Mouse (Mus musculus) neural tube, embryonic 15.5 days (tissue): ENCODE data around the gene Krt35. TPM values are rescaled to one million over a fixed set of nuclear protein-coding genes. Genes with fewer than 3 reads are reported as not detected.

ENCODE experiments used
- ATAC-seq: fragments of 200-750 bp; cut with Nextera tagmentation; 2 replicates; pipeline ENCODE4 v1.8.0; 2017; ENCODE audit warnings: mild to moderate bottlenecking, moderate TSS enrichment, moderate library complexity; ENCODE audit not compliant: low FRiP score
- H3K27ac ChIP-seq: fragments of 300-500 bp; sonication (generic); replicated peaks from 2 replicates; pipeline ENCODE4 v1.5.1; 2015; ENCODE audit warnings: mild to moderate bottlenecking, inconsistent platforms
- H3K27me3 ChIP-seq: fragments of 300-500 bp; sonication (generic); replicated peaks from 2 replicates; pipeline ENCODE4 v1.6.1; 2015; ENCODE audit warnings: inconsistent platforms
- H3K36me3 ChIP-seq: fragments of 300-500 bp; sonication (generic); 2 replicates; pipeline ENCODE4 v1.6.1; 2015; ENCODE audit warnings: inconsistent platforms
- H3K4me1 ChIP-seq: fragments of 300-500 bp; sonication (generic); 2 replicates; pipeline ENCODE4 v1.6.1; 2015; ENCODE audit warnings: inconsistent platforms
- H3K4me2 ChIP-seq: fragments of 300-500 bp; sonication (generic); 2 replicates; pipeline ENCODE4 v1.6.1; 2015; ENCODE audit warnings: inconsistent platforms, mild to moderate bottlenecking, moderate library complexity
- H3K4me3 ChIP-seq: fragments of 300-500 bp; sonication (generic); replicated peaks from 2 replicates; pipeline ENCODE4 v1.5.1; 2015; ENCODE audit warnings: mild to moderate bottlenecking, inconsistent platforms
- H3K9ac ChIP-seq: fragments of 300-500 bp; sonication (generic); replicated peaks from 2 replicates; pipeline ENCODE4 v1.6.1; 2015; ENCODE audit warnings: mild to moderate bottlenecking, inconsistent platforms
- H3K9me3 ChIP-seq: fragments of 300-500 bp; sonication (generic); replicated peaks from 2 replicates; pipeline ENCODE4 v1.6.1; 2016; ENCODE audit warnings: inconsistent platforms
- WGBS: fragments of 180-500 bp; shearing (Covaris S2); methylation state at CpG from one replicate; pipeline ENCODE4 v1.1.7; 2015; ENCODE audit warnings: mixed read lengths; 5-methylcytosine and 5-hydroxymethylcytosine counted together
- polyA plus RNA-seq: library from polyadenylated mRNA; unstranded; fragments of >200 nt; fragmentation: Nextera tagmentation; extraction: Ambion mirVana; gene quantifications from 2 replicates; pipeline ENCODE4 v1.2.1, GENCODE M21; 2015

Gene Krt35
- 0.09 TPM in 1 of 2 replicates, not detected in the other for polyA plus RNA-seq

DNA sequence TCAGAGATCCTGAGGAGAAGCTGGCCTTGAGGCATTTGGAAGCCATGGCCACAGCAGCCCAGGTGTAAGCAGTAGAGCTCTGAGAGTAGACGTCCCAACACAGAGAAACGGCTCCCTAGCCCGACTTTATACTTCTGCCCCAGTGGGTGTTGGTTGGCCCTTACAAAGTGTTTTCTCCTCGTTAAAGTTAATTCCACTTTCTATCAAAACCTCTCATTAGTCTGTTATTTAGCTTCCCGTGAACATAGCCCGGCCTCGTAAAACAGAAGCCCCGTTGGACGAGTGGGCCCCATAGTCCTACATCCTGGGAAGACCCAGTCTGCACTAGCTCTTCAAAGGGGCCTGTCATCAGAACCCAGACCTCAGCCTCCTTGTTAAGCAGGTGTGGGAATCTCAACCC lies at the start of gene Krt35:
Gene Krt35, minus strand, starts transcription at position 101 of the 400 bp plus-strand sequence.
- no peak within 1 kb of the TSS for H3K9ac ChIP-seq
- H3K4me2 ChIP-seq, result no peak within 1 kb of the TSS
- no peak within 1 kb of the TSS for H3K4me3 ChIP-seq
- H3K27ac ChIP-seq, result no peak within 1 kb of the TSS
- no peaks in the 10 kb centered on the region for H3K9me3 ChIP-seq
- H3K4me1 ChIP-seq, result 0 out of 2 replicates have a peak, but pooled peaks cover 3% of the 10 kb centered on the region
- ATAC-seq, result no peak
- no peaks in the 10 kb centered on the region for H3K27me3 ChIP-seq
- H3K36me3 ChIP-seq, result no peaks in the 10 kb centered on the region
- WGBS, result 77% methylated on average over 9 of the region's 9 CpGs

DNA sequence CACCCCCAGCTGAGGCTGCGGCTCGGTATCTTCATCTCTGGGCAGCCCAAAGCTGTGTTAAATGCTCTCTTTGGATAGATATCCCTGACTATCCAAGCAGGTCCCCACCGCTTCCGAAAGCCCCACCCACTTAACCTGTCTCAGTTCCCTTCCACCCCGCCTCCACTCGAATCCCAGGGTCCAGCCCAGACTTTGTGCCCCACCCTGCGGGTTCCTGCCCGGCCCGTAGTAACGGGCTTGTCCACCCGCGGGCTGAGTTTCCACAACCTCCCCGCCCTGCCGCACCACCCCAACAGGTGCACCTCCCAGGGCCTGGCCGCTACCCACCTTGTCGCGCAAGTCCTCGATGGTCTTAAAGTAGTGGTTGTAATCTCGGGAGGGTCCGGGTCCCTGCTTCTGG lies 49.1 kb upstream of the Krt35 start:
- Histone ChIP-seq H3K4me2 (peak overlapping the region; percentile 55), H3K36me3 (no peaks in the 10 kb centered on the region), H3K9ac (no peak overlapping the region), H3K4me1 (peaks cover 12% of the 10 kb centered on the region), H3K4me3 (peak overlapping the region; percentile 30), H3K9me3 (no peaks in the 10 kb centered on the region), H3K27me3 (peaks cover 34% of the 10 kb centered on the region), H3K27ac (no peak overlapping the region)
- 2% methylated on average over 20 of the region's 20 CpGs for WGBS
- ATAC-seq, result no peak

DNA sequence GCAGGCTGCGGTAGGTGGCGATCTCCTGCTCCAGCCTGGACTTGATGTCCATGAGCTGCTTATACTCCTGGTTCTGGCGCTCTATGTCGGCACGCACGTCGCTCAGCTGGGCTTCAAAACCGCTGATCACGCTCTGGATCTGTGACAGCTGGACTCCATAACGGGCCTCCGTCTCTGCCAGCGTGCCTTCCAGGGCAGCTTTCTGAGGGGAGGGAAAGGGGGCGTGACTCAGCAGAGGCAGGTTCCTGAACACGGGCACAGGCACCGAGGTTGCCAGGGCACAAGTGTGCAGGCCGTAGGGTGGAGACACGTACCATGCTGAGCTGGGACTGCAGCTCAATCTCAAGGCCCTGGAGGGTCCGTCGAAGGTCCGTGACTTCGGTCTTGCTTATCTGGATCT lies 44.9 kb upstream of the Krt35 start:
- ATAC-seq, result no peak
- Histone ChIP-seq H3K36me3 (no peaks in the 10 kb centered on the region), H3K27me3 (peaks cover 23% of the 10 kb centered on the region), H3K9me3 (no peaks in the 10 kb centered on the region), H3K27ac (no peak overlapping the region), H3K4me1 (peaks cover 18% of the 10 kb centered on the region), H3K4me3 (no peak overlapping the region), H3K4me2 (no peak overlapping the region), H3K9ac (no peak overlapping the region)
- 79% methylated on average over 21 of the region's 21 CpGs for WGBS

DNA sequence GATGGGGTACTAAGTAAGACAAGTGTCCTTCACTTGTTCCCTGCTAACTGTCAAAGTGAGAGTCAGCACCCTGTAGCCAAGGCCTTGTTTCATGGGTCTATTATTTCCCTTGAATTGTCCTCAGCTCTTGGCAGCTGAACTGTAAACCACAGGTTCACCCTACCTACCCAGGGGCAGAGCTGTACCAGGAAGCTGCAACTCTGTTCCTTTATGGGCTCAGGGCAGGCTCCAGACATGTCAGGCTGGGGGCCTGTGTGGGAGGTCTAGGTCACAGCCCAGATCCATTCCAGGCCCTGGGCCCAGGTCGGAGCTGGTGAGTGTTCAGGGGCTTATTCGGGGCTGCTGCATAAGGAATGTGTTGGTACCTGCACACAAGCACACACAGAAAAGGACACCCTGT lies 43.4 kb upstream of the Krt35 start:
- H3K9me3 ChIP-seq, result no peaks in the 10 kb centered on the region
- H3K4me2 ChIP-seq, result no peak overlapping the region
- ATAC-seq, result no peak
- peaks cover 7% of the 10 kb centered on the region for H3K27me3 ChIP-seq
- no peak overlapping the region for H3K9ac ChIP-seq
- H3K4me1 ChIP-seq, result peaks cover 7% of the 10 kb centered on the region
- 85% methylated on average over 2 of the region's 2 CpGs for WGBS
- no peaks in the 10 kb centered on the region for H3K36me3 ChIP-seq
- H3K27ac ChIP-seq, result no peak overlapping the region
- H3K4me3 ChIP-seq, result no peak overlapping the region

DNA sequence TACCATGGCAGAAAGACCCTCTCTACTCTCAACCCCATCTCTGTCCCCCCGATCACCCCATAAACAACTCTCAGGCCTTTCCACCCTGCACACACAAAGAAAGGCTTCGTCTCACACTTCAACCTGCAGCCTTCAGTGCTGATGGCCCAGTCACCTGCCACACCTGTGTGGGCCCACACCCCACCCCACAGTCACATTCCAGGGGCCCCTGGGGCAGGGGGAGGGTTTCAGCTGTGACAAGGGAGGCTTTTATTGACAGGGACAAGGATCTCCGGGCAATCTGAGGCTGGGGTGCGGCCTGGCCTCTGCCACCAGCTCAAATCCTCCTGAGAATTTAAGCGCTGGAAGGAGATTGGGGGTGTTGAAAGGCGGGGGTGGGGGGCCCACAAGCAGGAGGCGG lies 42.8 kb upstream of the Krt35 start:
- Histone ChIP-seq H3K9ac (no peak overlapping the region), H3K9me3 (no peaks in the 10 kb centered on the region), H3K4me1 (peaks cover 7% of the 10 kb centered on the region), H3K4me3 (no peak overlapping the region), H3K27ac (no peak overlapping the region), H3K4me2 (no peak overlapping the region), H3K36me3 (no peaks in the 10 kb centered on the region), H3K27me3 (peaks cover 1% of the 10 kb centered on the region)
- ATAC-seq, result no peak
- 50% methylated on average over 7 of the region's 7 CpGs for WGBS

DNA sequence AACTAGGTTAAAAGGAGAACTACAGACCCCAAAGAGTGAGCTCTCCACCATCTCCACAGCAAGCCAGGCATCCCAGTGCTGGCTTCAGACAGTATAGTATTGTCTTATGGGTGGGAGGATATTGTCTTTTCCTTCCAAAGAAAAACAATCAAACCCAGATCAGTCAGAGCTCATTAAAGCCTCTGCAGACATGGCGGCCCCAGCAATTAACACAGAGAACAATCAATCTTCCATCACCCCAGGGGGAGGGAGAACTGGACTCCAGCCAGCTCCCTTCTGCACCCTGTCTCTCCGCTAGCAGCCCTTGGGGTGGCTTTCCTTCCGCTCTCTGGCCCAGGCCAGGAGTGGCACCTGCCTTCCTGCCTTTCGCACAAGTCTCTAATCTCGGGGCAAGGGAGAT lies 41.7 kb upstream of the Krt35 start:
- no peak overlapping the region for H3K4me3 ChIP-seq
- H3K4me2 ChIP-seq, result no peak overlapping the region
- H3K36me3 ChIP-seq, result no peaks in the 10 kb centered on the region
- no peaks in the 10 kb centered on the region for H3K9me3 ChIP-seq
- WGBS, result 23% methylated on average over 5 of the region's 5 CpGs
- H3K27ac ChIP-seq, result no peak overlapping the region
- H3K9ac ChIP-seq, result no peak overlapping the region
- no peaks in the 10 kb centered on the region for H3K27me3 ChIP-seq
- H3K4me1 ChIP-seq, result peaks cover 7% of the 10 kb centered on the region
- ATAC-seq, result no peak

DNA sequence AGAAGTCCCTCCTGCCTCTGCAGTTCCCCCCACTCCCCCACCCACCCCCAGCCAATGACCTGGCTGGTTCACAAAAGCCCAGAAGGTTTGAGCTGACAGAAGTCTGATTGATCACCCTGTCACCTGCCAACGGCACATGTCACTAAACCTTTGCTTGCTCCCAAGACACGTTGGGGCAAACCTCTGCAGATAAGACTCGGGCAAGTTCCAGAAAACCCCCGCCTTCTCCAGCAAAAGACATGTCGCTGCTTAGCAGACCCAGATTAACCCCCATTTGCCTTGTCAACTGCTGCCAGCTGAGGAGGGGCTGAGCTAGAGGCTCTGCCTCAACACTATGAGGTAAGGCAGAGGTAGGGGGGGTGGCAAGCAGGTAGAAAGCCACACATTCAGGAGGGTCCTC lies 40.5 kb upstream of the Krt35 start:
- H3K4me3 ChIP-seq, result no peak overlapping the region
- H3K9ac ChIP-seq, result no peak overlapping the region
- H3K9me3 ChIP-seq, result no peaks in the 10 kb centered on the region
- no peak for ATAC-seq
- H3K4me1 ChIP-seq, result peaks cover 7% of the 10 kb centered on the region
- H3K4me2 ChIP-seq, result no peak overlapping the region
- WGBS, result 40% methylated on average over 5 of the region's 5 CpGs
- no peaks in the 10 kb centered on the region for H3K36me3 ChIP-seq
- no peaks in the 10 kb centered on the region for H3K27me3 ChIP-seq
- no peak overlapping the region for H3K27ac ChIP-seq

DNA sequence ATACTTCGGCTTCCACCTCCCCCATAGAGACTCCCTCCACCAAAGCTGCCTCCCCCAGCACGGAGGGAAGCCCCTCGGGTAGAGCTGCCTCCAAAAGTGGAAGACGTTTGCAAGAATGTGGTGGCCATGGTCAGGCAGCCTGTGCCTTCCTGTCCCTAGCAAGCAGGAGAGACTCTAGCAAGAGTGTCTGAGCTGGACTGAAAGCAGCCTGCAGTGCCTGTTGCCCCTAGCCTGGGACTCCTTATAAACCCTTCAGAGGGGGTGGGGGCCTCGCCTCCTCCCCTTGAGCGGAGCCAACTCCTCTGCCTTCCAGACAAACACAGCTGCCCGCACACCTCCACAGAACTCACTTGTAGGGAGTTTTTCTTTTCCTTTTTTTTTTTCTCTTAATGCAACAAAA lies 39.7 kb upstream of the Krt35 start, which contains the start of gene Krt15:
Gene Krt15, minus strand, starts transcription at position 198 of the 400 bp plus-strand sequence.
- H3K4me3 ChIP-seq, result no peak within 1 kb of the TSS
- no peak within 1 kb of the TSS for H3K27ac ChIP-seq
- no peaks in the 10 kb centered on the region for H3K9me3 ChIP-seq
- no peaks in the 10 kb centered on the region for H3K36me3 ChIP-seq
- 72% methylated on average over 7 of the region's 7 CpGs for WGBS
- ATAC-seq, result no peak
- H3K27me3 ChIP-seq, result no peaks in the 10 kb centered on the region
- H3K9ac ChIP-seq, result no peak within 1 kb of the TSS
- H3K4me2 ChIP-seq, result no peak within 1 kb of the TSS
- peaks cover 7% of the 10 kb centered on the region for H3K4me1 ChIP-seq

DNA sequence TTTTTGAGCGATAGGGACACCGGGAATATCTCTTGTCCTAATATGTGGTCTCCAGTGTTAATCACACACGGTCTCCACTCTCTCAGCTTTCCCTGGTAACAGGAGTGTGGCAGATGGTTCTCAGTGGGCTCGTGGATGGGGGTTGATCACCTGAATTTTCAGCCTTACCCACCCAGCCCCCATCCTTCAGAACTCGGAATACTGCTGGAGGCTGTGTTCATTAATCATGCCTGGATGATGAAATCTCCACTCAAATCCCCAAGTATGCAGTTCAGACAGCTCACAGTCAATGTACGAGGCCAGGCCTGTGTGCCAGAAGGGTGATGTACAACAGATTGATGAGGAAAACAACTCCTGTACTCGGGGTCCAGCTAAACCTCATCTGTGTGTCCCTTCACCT lies 28.9 kb upstream of the Krt35 start:
- H3K4me3 ChIP-seq, result no peak overlapping the region
- no peaks in the 10 kb centered on the region for H3K36me3 ChIP-seq
- no peaks in the 10 kb centered on the region for H3K27me3 ChIP-seq
- H3K9ac ChIP-seq, result no peak overlapping the region
- no peak overlapping the region for H3K4me2 ChIP-seq
- no peaks in the 10 kb centered on the region for H3K9me3 ChIP-seq
- no peaks in the 10 kb centered on the region for H3K4me1 ChIP-seq
- H3K27ac ChIP-seq, result no peak overlapping the region
- WGBS, result 77% methylated on average over 7 of the region's 7 CpGs
- ATAC-seq, result no peak

DNA sequence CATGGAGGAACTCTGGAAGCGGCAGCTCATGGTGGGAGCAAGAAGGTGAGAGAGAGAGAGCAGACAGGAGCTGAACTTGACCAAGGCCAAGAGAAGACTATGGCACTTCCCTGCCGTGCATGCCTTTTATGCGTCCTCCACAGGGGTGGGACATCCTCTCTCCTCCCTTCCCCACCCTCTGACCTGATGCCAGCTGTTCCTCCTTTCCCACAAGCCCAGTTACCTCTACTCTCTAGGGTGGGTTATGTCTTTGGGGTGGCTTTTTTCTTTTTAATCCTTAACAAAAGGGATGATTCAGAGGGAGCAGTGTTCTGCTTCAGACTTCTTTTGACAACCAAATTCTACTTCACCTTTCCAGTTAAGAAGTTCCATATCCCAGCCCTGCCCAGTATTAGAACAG lies 25.4 kb upstream of the Krt35 start, which contains the start of gene Krt13:
Gene Krt13, minus strand, starts transcription at position 101 of the 400 bp plus-strand sequence.
- no peak for ATAC-seq
- no peak within 1 kb of the TSS for H3K9ac ChIP-seq
- H3K27me3 ChIP-seq, result no peaks in the 10 kb centered on the region
- WGBS, result 71% methylated on average over 3 of the region's 3 CpGs
- no peaks in the 10 kb centered on the region for H3K4me1 ChIP-seq
- no peak within 1 kb of the TSS for H3K4me3 ChIP-seq
- no peaks in the 10 kb centered on the region for H3K36me3 ChIP-seq
- H3K27ac ChIP-seq, result no peak within 1 kb of the TSS
- no peak within 1 kb of the TSS for H3K4me2 ChIP-seq
- no peaks in the 10 kb centered on the region for H3K9me3 ChIP-seq

DNA sequence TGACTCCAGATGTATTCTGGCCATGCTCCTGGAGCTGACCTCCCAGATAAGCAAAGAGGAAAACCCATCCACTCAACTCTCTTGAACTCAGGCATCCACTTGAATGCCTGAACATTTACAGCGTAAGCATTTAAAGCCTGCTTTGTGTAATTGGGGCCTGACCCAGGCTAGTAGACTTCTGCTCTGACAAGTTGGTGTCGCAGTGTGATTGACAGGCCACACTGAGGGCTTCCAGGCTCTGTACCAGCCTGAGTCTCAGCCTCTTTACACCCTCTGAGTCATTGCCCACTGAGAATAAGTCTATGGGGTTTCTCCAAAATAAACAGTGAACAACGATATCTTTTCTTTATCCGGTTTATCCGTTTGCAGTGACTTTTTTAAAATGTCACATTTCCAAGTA lies 24.3 kb upstream of the Krt35 start:
- Histone ChIP-seq H3K36me3 (no peaks in the 10 kb centered on the region), H3K4me3 (no peak overlapping the region), H3K4me2 (no peak overlapping the region), H3K4me1 (no peaks in the 10 kb centered on the region), H3K9ac (no peak overlapping the region), H3K27me3 (no peaks in the 10 kb centered on the region), H3K27ac (no peak overlapping the region), H3K9me3 (no peaks in the 10 kb centered on the region)
- 90% methylated on average over 5 of the region's 5 CpGs for WGBS
- ATAC-seq, result no peak

DNA sequence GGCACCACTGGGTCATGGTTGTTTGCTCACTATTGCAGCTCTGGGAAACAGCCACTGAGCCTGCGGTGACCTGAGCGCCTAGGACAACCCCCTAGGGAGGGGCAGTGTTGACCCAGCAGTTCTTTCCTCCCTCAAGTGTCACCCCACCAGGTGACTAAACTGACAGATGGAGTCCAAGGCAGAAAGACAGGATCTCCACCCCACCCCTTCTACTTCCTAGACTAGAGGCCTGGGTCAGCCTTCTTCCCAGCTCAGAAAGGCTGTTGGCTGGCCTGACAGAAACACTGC lies 17.6 kb upstream of the Krt35 start:
- WGBS, result 73% methylated on average over 2 of the region's 2 CpGs

More for the DNA sequence above, 17.6 kb upstream of the Krt35 start:
- Histone ChIP-seq H3K27ac (no peak overlapping the region), H3K36me3 (no peaks in the 10 kb centered on the region), H3K4me3 (no peak overlapping the region), H3K27me3 (no peaks in the 10 kb centered on the region), H3K4me2 (no peak overlapping the region), H3K4me1 (no peaks in the 10 kb centered on the region), H3K9ac (no peak overlapping the region), H3K9me3 (no peaks in the 10 kb centered on the region)
- no peak for ATAC-seq
